Mouse (Mus musculus) midbrain, embryonic 12.5 days (tissue): ENCODE measurements around the gene Rassf6. TPM values are rescaled to one million over a fixed set of nuclear protein-coding genes. Genes with fewer than 3 reads are reported as not detected.
"Not testable (repeated sequence)": the region's sequence is repeated elsewhere in the genome, so short reads cannot be mapped to it uniquely, and the experiment has no call there.

Experiments
- ATAC-seq: fragments of 200-750 bp; cut with Nextera tagmentation; 2 replicates; pipeline ENCODE4 v1.8.0; 2017; ENCODE audit warnings: low read depth, moderate TSS enrichment, moderate library complexity; ENCODE audit not compliant: low FRiP score
- H3K27ac ChIP-seq: fragments of 300-500 bp; sonication (generic); replicated peaks from 2 replicates; pipeline ENCODE4 v1.5.1; 2016; ENCODE audit warnings: mild to moderate bottlenecking
- H3K27me3 ChIP-seq: fragments of 300-500 bp; sonication (generic); 2 replicates; pipeline ENCODE4 v1.6.1; 2016; ENCODE audit warnings: mild to moderate bottlenecking
- H3K36me3 ChIP-seq: fragments of 300-500 bp; sonication (generic); 2 replicates; pipeline ENCODE4 v1.6.1; 2016
- H3K4me1 ChIP-seq: fragments of 300-500 bp; sonication (generic); 2 replicates; pipeline ENCODE4 v1.6.1; 2016
- H3K4me2 ChIP-seq: fragments of 300-500 bp; sonication (generic); replicated peaks from 2 replicates; pipeline ENCODE4 v1.6.1; 2016; ENCODE audit warnings: mild to moderate bottlenecking, moderate library complexity
- H3K4me3 ChIP-seq: fragments of 300-500 bp; sonication (generic); 2 replicates; pipeline ENCODE4 v1.5.1; 2016; ENCODE audit warnings: mild to moderate bottlenecking
- H3K9ac ChIP-seq: fragments of 300-500 bp; sonication (generic); replicated peaks from 2 replicates; pipeline ENCODE4 v1.6.1; 2016; ENCODE audit warnings: mild to moderate bottlenecking, moderate library complexity
- H3K9me3 ChIP-seq: fragments of 300-500 bp; sonication (generic); 2 replicates; pipeline ENCODE4 v1.6.1; 2016; ENCODE audit warnings: mild to moderate bottlenecking
- WGBS: fragments of 180-500 bp; shearing (Covaris S2); methylation state at CpG from one replicate; pipeline ENCODE4 v1.1.7; 2016; 5-methylcytosine and 5-hydroxymethylcytosine counted together
- polyA plus RNA-seq: library from polyadenylated mRNA; unstranded; fragments of >200 nt; fragmentation: Nextera tagmentation; extraction: Ambion mirVana; gene quantifications from 2 replicates; pipeline ENCODE4 v1.2.1, GENCODE M21; 2016

The Rassf6 gene
- polyA plus RNA-seq, 1 experiment from 2014 or later = 0.29 TPM

DNA sequence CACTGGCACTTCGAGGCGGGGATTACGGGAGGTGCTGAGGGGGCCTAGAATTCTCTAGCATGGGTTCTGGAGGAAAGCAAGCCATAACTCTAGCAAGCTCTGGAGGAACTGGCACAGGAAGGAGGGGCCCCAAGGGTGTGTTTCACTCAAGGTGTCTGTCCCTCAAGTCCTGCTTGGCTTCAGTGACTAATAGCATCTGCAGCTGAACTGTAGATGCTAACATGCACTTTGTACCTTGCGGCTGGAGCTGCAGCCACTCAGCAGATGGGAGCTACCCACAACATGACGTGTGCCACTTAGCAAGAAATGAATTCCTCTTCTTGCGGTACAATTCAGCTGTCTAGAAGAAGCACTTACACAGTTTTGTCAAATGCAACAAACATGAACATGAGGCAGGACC is 18.7 kb downstream of the Rassf6 start:
- H3K36me3 ChIP-seq = no peaks in the 10 kb centered on the region
- no peak overlapping the region for H3K27ac ChIP-seq
- H3K4me2 ChIP-seq = no peak overlapping the region

DNA sequence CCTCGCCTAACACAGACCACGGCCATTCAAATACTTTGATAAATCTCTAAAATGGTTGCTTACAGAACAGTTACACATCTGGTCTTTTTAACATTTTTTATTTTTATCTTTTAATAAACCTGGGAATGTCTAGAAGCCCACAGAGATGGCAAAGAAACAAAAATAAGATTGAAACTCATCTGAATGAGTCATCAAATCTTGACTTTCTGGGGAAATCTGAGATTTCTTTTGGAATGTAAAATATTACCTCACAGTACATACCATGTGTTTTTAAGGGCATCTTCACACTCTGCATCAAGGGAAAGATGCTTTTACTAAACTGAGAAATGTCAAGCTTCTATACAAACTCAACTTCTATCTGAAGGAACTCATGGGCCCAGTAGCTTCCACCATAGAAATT is 19.1 kb downstream of the Rassf6 start:
- Histone ChIP-seq H3K27me3 (no peaks in the 10 kb centered on the region), H3K4me3 (no peak overlapping the region), H3K4me2 (no peak overlapping the region), H3K36me3 (no peaks in the 10 kb centered on the region), H3K4me1 (no peaks in the 10 kb centered on the region), H3K9ac (no peak overlapping the region), H3K27ac (no peak overlapping the region), H3K9me3 (no peaks in the 10 kb centered on the region)
- ATAC-seq = no peak
- 87% methylated on average over 2 of the region's 2 CpGs for WGBS

More for the DNA sequence above, 18.7 kb downstream of the Rassf6 start:
- no peaks in the 10 kb centered on the region for H3K27me3 ChIP-seq
- no peaks in the 10 kb centered on the region for H3K9me3 ChIP-seq
- H3K4me3 ChIP-seq = no peak overlapping the region
- no peaks in the 10 kb centered on the region for H3K4me1 ChIP-seq
- H3K9ac ChIP-seq = no peak overlapping the region
- 93% methylated on average over 6 of the region's 6 CpGs for WGBS
- ATAC-seq = no peak

DNA sequence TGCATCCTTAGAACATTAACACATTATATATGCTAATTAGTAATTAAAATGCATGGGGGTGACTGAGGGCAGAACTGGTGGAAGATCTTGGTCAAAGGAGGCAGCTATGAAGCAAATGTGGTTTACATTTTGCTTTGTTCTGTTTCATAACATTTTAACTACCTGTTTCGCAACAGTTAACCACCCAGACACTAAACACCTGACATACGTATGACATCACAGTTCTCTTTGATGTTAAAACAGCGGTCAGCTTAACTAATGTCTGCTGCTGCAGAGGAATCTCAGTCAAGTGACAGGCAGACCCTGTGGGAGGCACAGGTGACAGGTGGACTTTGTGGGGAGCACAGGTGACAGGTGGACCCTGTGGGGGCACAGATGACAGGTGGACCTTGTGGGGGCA is 22.6 kb downstream of the Rassf6 start:
- ATAC-seq = no peak
- no peaks in the 10 kb centered on the region for H3K36me3 ChIP-seq
- H3K27ac ChIP-seq = no peak overlapping the region
- no peak overlapping the region for H3K4me3 ChIP-seq
- H3K9ac ChIP-seq = no peak overlapping the region
- H3K27me3 ChIP-seq = no peaks in the 10 kb centered on the region
- 96% methylated on average over 3 of the region's 3 CpGs for WGBS
- no peaks in the 10 kb centered on the region for H3K9me3 ChIP-seq
- H3K4me1 ChIP-seq = no peaks in the 10 kb centered on the region
- no peak overlapping the region for H3K4me2 ChIP-seq

DNA sequence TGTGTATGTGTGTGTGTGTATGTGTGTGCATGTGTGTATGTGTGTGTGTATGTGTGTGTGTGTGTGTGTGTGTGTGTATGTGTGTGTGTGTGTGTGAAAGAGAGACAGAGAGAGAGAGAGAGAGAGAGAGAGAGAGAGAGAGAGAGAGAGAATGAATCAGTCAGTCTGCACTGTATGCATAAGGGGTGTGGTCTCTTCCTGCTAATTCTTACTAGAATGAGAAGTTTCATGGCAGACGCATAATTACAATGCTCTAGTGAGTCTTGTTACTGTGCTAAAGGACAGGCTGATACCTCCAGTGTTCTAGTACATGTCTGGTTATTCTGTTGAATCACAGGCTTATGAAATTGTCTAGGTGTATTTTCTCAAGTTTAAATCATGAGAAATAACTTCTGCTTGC is 27.7 kb downstream of the Rassf6 start:
- not testable (repeated sequence) for H3K27ac ChIP-seq, H3K4me3 ChIP-seq, H3K9ac ChIP-seq, H3K4me2 ChIP-seq, H3K36me3 ChIP-seq, H3K27me3 ChIP-seq, ATAC-seq, H3K4me1 ChIP-seq, H3K9me3 ChIP-seq
- 90% methylated on average over 1 of the region's 1 CpGs for WGBS

DNA sequence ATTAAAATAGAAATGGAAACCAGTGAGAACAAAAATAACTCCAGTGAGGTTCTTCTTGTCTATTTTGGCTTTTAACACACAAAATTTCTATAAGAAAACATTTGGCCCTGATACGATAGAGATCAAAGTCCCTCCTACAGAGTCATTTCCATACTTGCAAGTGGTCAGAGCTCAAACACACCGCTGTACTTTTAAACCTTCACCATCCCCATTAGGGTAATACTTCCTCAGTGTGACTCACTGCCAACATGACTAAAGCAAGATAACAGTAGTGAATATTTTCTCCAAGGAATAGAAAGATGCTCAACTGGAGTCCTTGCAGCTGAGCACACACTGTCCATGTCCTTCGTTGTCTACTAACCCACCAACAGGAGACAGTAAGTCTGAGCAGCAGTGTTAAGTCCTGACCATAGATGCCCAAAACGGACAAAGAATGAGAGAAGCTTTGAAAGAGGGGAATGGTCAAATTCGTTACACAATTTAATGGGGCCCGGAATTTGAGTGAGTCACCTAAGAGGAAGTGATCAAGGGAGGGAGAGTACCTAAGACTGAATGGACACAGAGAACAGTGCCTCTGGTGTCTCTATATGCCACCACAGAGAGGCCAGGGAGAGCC is 28.4 kb downstream of the Rassf6 start:
- 91% methylated on average over 6 of the region's 6 CpGs for WGBS
- no peaks in the 10 kb centered on the region for H3K27me3 ChIP-seq
- H3K4me3 ChIP-seq = no peak overlapping the region
- no peaks in the 10 kb centered on the region for H3K36me3 ChIP-seq
- no peak for ATAC-seq
- no peak overlapping the region for H3K9ac ChIP-seq
- H3K4me1 ChIP-seq = no peaks in the 10 kb centered on the region
- H3K4me2 ChIP-seq = no peak overlapping the region
- no peak overlapping the region for H3K27ac ChIP-seq
- no peaks in the 10 kb centered on the region for H3K9me3 ChIP-seq

DNA sequence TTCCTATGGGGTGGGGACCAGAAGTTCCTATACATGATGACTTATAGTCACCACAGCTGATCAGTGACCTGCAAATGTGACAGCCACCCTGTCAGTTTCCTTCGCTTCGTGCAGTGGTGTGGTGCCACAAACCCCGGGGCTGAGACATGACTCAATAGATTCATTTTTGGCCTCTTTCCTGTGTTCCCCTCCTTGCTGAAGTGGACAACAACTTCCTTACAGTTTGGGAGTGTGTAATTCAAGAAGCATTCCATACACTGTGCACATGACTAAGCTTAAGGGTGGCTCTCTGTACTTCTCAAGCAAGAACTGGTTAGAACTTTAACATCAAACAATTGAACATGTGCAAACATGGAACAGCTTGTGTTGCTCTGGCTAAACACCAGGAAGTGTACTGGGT is 29.1 kb downstream of the Rassf6 start:
- ATAC-seq = no peak
- Histone ChIP-seq H3K27me3 (no peaks in the 10 kb centered on the region), H3K4me2 (no peak overlapping the region)

DNA sequence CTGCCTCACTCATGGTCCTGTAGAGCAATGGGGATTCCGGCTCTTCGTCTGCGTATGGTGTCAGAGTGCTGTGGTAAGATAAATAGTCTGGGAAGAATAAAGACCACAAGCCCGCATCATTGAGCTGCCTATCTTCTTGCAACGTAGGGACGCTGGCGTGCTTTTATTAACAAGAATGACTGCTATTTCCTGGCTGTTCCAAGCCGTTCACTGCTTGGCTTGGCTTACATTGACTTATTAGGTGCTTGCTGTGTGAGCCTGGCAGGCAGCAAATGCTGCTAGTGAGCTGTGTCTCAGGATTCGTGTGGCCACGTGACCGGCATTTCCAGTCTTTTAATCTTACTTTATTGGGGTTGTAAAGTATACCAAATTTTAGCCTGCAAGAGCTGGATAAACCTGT is 31.6 kb downstream of the Rassf6 start:
- no peaks in the 10 kb centered on the region for H3K9me3 ChIP-seq
- no peaks in the 10 kb centered on the region for H3K4me1 ChIP-seq
- 81% methylated on average over 11 of the region's 11 CpGs for WGBS
- ATAC-seq = no peak
- no peaks in the 10 kb centered on the region for H3K27me3 ChIP-seq
- H3K36me3 ChIP-seq = no peaks in the 10 kb centered on the region
- H3K27ac ChIP-seq = no peak overlapping the region
- no peak overlapping the region for H3K9ac ChIP-seq
- H3K4me2 ChIP-seq = no peak overlapping the region
- H3K4me3 ChIP-seq = no peak overlapping the region

More for the DNA sequence above, 29.1 kb downstream of the Rassf6 start:
- Histone ChIP-seq H3K27ac (no peak overlapping the region), H3K4me3 (no peak overlapping the region), H3K9me3 (no peaks in the 10 kb centered on the region), H3K9ac (no peak overlapping the region), H3K36me3 (no peaks in the 10 kb centered on the region), H3K4me1 (no peaks in the 10 kb centered on the region)
- 88% methylated on average over 3 of the region's 3 CpGs for WGBS

DNA sequence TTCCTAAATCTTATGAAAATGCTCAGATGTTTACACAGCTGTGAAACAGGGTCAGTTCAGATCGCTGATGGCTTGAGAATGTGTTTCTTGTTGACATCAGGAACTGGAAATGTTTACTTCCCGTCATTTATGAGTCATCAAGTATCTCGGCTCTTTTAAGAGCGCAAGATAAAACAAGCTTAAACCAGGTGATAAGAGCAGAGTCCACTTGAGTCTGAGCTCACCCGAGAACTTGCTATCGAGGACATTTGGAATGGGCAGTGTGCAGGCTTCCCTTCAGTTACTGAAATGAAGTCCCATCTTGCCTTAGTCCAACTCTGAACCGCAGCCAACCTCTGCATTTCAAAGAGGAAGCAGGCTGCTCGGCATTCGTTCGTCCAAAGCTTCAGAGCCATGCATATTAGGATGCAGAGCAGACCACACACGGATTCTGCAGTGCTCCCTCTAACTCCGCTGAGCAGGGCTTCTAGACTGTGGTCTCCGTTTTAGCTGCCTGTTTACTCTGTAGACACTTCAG is 37.0 kb downstream of the Rassf6 start:
- Histone ChIP-seq H3K27me3 (no peaks in the 10 kb centered on the region), H3K9ac (no peak overlapping the region), H3K36me3 (no peaks in the 10 kb centered on the region), H3K9me3 (no peaks in the 10 kb centered on the region), H3K27ac (no peak overlapping the region), H3K4me3 (no peak overlapping the region), H3K4me2 (no peak overlapping the region), H3K4me1 (no peaks in the 10 kb centered on the region)
- ATAC-seq = no peak
- 67% methylated on average over 13 of the region's 13 CpGs for WGBS

DNA sequence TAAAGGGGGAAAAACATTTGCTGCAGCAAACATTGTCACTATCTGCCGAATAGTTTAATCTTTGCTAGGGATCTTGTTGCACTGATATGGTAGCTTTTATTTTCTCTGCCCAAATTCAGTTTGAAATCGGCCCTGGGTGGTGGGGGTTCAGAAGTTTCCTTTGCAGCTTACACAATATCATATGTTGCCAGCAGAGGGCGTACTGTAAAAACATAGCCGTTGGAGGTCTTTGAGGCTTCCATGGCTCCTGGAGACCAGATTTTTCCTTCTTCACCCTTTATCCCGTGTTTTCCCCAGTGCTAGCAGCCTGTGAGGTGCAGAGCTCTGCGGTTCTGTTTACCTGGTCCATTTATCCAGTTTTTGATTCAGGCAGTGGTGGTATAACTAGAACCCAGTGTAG is 39.0 kb downstream of the Rassf6 start:
- no peaks in the 10 kb centered on the region for H3K4me1 ChIP-seq
- H3K4me3 ChIP-seq = no peak overlapping the region
- H3K9ac ChIP-seq = no peak overlapping the region
- H3K4me2 ChIP-seq = no peak overlapping the region
- H3K27me3 ChIP-seq = no peaks in the 10 kb centered on the region
- H3K36me3 ChIP-seq = no peaks in the 10 kb centered on the region
- no peaks in the 10 kb centered on the region for H3K9me3 ChIP-seq
- peak; percentile 44; the same call in 1 of the 2 replicates for ATAC-seq
- 29% methylated on average over 6 of the region's 6 CpGs for WGBS
- no peak overlapping the region for H3K27ac ChIP-seq

DNA sequence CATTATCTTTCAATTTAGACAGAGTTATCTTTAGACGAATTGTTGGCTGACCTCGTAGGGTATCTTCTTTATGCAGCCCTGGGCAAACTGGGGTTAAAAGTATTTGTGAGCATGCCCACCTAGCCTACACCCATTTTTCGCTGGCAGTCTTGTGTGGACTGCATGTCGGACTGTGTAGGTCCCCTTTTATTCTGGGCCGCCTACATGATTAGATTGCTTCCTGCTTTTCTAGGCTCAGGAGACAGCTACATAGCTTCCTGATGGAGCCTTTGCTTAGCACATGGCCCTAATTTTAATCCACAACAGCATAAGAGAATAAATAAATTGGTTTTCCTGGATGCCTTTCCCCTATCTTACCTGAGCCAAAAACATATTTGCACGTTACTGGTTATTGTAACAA is 44.3 kb downstream of the Rassf6 start:
- 88% methylated on average over 6 of the region's 6 CpGs for WGBS
- no peak for ATAC-seq
- H3K27me3 ChIP-seq = no peaks in the 10 kb centered on the region
- no peaks in the 10 kb centered on the region for H3K9me3 ChIP-seq
- H3K4me3 ChIP-seq = no peak overlapping the region
- H3K4me1 ChIP-seq = no peaks in the 10 kb centered on the region
- H3K9ac ChIP-seq = no peak overlapping the region
- no peak overlapping the region for H3K4me2 ChIP-seq
- no peak overlapping the region for H3K27ac ChIP-seq
- H3K36me3 ChIP-seq = no peaks in the 10 kb centered on the region

DNA sequence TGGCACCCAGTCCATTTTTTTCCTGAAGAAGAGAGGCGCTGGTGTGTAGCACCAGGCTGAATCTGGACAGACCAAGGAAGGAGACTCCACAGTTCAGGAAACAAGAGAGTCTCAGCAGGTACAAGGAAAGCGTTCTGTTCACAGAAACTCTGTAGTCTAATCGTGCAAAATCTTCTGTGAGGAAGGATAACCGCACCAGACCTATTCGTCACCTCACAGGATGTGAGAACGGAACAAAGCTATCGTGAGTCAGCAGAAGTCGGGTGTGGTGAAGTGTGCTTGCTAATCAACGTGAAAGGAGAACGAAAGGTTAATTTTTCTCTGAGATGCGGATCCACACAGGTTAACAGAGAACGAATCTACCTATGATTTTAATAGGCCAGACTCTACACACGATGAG is 45.5 kb downstream of the Rassf6 start:
- Histone ChIP-seq H3K9ac (no peak overlapping the region), H3K4me2 (no peak overlapping the region), H3K9me3 (no peaks in the 10 kb centered on the region), H3K36me3 (no peaks in the 10 kb centered on the region), H3K27me3 (no peaks in the 10 kb centered on the region), H3K4me1 (no peaks in the 10 kb centered on the region), H3K27ac (no peak overlapping the region), H3K4me3 (no peak overlapping the region)
- no peak for ATAC-seq
- 91% methylated on average over 13 of the region's 13 CpGs for WGBS

DNA sequence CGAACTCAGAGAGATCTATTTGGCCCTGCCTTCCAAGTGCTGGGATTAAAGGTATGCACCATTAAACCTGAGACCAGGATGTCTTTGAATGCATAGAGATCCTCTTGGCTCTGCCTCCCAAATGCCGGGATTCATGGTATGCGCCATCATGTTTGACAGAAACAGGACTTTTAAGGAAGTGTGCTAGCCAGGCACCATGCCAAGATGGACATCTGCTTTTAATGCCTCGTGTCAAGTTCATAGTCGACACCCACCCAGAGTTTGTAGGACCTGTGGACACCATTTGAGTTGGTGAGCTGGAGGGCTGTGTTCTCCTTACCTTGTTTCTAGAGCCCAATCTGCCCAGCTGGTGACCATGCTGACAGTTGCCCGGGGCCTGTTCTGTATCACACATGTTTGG is 48.5 kb downstream of the Rassf6 start:
- no peak for ATAC-seq
- 86% methylated on average over 6 of the region's 6 CpGs for WGBS
- no peaks in the 10 kb centered on the region for H3K36me3 ChIP-seq
- no peaks in the 10 kb centered on the region for H3K4me1 ChIP-seq
- no peaks in the 10 kb centered on the region for H3K9me3 ChIP-seq
- no peak overlapping the region for H3K9ac ChIP-seq
- H3K4me3 ChIP-seq = no peak overlapping the region
- no peak overlapping the region for H3K27ac ChIP-seq
- no peak overlapping the region for H3K4me2 ChIP-seq
- H3K27me3 ChIP-seq = no peaks in the 10 kb centered on the region

DNA sequence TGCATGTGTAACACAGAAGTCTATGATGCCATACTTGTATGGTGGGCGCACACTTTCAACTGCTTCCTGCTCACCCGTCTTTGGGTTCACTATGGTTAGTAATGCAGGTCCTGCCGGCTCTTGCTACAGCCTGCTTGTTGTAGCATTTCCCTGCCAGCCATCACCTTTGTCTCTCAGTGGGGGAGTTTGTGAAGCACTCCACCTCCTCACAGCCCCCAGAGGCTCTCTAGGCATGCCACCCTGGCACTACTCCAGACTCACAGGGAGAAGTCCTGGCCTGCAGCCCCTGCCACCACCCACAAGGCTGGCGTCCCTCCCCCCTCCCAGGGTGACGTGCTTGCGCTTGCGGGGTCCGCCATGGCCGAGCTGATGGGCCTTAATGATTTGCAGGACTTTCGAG is 49.8 kb downstream of the Rassf6 start:
- Histone ChIP-seq H3K4me1 (no peaks in the 10 kb centered on the region), H3K9ac (no peak overlapping the region), H3K9me3 (no peaks in the 10 kb centered on the region), H3K27me3 (no peaks in the 10 kb centered on the region), H3K36me3 (no peaks in the 10 kb centered on the region), H3K27ac (no peak overlapping the region), H3K4me2 (no peak overlapping the region), H3K4me3 (no peak overlapping the region)
- WGBS = 89% methylated on average over 10 of the region's 10 CpGs
- ATAC-seq = no peak
